Mouse (Mus musculus) hindbrain, postnatal 0 days (tissue): Measurements from ENCODE around the gene 4930568D16Rik. TPM values are rescaled to one million over a fixed set of nuclear protein-coding genes. Genes with fewer than 3 reads are reported as not detected.

Experiments used
- ATAC-seq: fragments of 200-750 bp; cut with Nextera tagmentation; 2 replicates; pipeline ENCODE4 v1.8.0; 2017; ENCODE audit warnings: mild to moderate bottlenecking, moderate TSS enrichment, moderate library complexity
- DNase-seq: peaks from one replicate; pipeline ENCODE4 v3.0.0-alpha.2; 2015; ENCODE audit warnings: low spot score
- H3K27ac ChIP-seq: fragments of 300-500 bp; sonication (generic); 2 replicates; pipeline ENCODE4 v1.5.1; 2014; ENCODE audit warnings: mild to moderate bottlenecking
- H3K27me3 ChIP-seq: fragments of 300-500 bp; sonication (generic); 2 replicates; pipeline ENCODE4 v1.6.1; 2014; ENCODE audit warnings: low read length, mixed read lengths; ENCODE audit not compliant: insufficient read depth
- H3K36me3 ChIP-seq: fragments of 300-500 bp; sonication (generic); 2 replicates; pipeline ENCODE4 v1.6.1; 2014; ENCODE audit warnings: low read length, mixed read lengths; ENCODE audit not compliant: insufficient read depth
- H3K4me1 ChIP-seq: fragments of 300-500 bp; sonication (generic); 2 replicates; pipeline ENCODE4 v1.6.1; 2014; ENCODE audit warnings: antibody characterized with exemption, low read length, mixed read lengths; ENCODE audit not compliant: insufficient read depth
- H3K4me2 ChIP-seq: fragments of 300-500 bp; sonication (generic); 2 replicates; pipeline ENCODE4 v1.6.1; 2014; ENCODE audit warnings: low read depth, mild to moderate bottlenecking, low read length, moderate library complexity, mixed read lengths
- H3K4me3 ChIP-seq: fragments of 300-500 bp; sonication (generic); 2 replicates; pipeline ENCODE4 v1.5.1; 2014; ENCODE audit warnings: low read length
- H3K9ac ChIP-seq: fragments of 300-500 bp; sonication (generic); replicated peaks from 2 replicates; pipeline ENCODE4 v1.6.1; 2014; ENCODE audit warnings: mild to moderate bottlenecking, low read length, moderate library complexity, mixed read lengths
- H3K9me3 ChIP-seq: fragments of 300-500 bp; sonication (generic); 2 replicates; pipeline ENCODE4 v1.6.1; 2016; ENCODE audit warnings: low read length, mixed read lengths
- CTCF ChIP-seq: IDR thresholded peaks from 2 replicates; pipeline ENCODE4 v1.5.1; 2016; ENCODE audit warnings: antibody characterized with exemption, control low read depth, low read depth
- WGBS: fragments of 180-500 bp; shearing (Covaris S2); extraction: QIAGEN DNeasy Blood & Tissue Kit; methylation state at CpG from one replicate; pipeline ENCODE4 v1.1.7; 2014; 5-methylcytosine and 5-hydroxymethylcytosine counted together
- polyA plus RNA-seq: library from polyadenylated mRNA; unstranded; fragments of >200 nt; fragmentation: Nextera tagmentation; extraction: Ambion mirVana; gene quantifications from 2 replicates; pipeline ENCODE4 v1.2.1, GENCODE M21; 2015
- total RNA-seq: library from RNA; depleted of rRNA; stranded (reverse); fragments of >200 nt; gene quantifications from 2 replicates; pipeline ENCODE4 v1.2.3, GENCODE M21; 2014

The 4930568D16Rik gene
- total and polyA plus RNA-seq, 2 experiments from 2014 or later: not detected

DNA sequence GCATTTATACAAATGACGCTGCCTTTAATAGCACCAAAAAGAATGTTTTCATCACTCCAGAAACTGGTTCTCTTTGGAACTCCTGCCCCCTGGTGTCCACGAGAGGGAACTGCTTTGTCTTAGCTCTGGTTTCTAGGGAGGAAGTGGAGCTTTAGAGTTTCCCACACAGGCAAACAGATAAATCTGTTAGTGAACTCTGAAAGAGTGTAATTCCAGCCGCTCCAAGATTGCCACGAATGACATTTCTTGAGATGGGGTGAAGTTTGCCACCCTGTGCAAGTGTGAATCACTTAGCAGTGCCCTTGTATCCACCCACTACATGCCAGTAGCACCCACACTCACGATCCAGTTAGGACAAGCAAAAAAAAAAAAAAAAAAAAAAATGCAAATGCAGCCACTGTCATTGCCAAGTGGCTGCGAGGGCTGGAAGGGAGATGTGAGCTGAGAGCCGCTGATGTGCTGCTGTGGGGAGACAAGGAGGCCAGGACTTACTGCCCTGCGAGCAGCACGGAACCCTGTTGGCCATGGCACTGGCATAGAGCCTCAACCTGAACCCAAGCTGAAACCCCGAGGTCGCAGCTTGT, 30.2 kb upstream of the 4930568D16Rik start:
- H3K4me1 ChIP-seq: no peaks in the 10 kb centered on the region
- H3K4me2 ChIP-seq: peak overlapping the region; percentile 18; the same call in 1 of the 2 replicates
- no peaks in the 10 kb centered on the region for H3K27me3 ChIP-seq
- H3K9ac ChIP-seq: no peak overlapping the region
- no peaks in the 10 kb centered on the region for H3K36me3 ChIP-seq
- ATAC-seq: peak; percentile 71
- 39% methylated on average over 11 of the region's 11 CpGs for WGBS
- TF ChIP-seq CTCF: peak; percentile 91
- no peak overlapping the region for H3K27ac ChIP-seq
- no peaks in the 10 kb centered on the region for H3K9me3 ChIP-seq
- peak; percentile 83 for DNase-seq
- H3K4me3 ChIP-seq: no peak overlapping the region

DNA sequence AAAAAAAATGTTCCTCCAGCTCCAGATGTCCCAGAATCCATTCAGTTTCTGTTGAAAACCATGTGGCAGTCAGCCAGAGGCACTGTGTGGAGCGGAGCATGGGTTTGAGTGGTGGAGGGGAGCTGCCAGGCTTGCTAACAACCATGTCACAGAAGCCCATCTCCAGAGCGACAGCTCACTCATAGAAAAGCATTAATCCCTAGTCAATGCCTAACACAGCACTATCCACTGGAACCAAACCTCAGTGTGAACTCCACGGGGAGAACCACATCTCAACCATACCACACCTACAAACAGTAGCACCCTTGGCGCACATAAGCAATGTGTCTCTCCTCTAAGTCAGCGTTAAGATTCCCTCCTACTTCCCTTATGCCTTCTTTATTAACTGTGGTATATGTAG, 29.6 kb upstream of the 4930568D16Rik start, which contains the start of gene 4930402F06Rik:
4930402F06Rik (minus strand) TSS at position 80 of the 400 bp plus-strand sequence.
- Histone ChIP-seq H3K9me3 (no peaks in the 10 kb centered on the region), H3K4me3 (no peak within 1 kb of the TSS), H3K36me3 (no peaks in the 10 kb centered on the region), H3K9ac (no peak within 1 kb of the TSS), H3K27me3 (no peaks in the 10 kb centered on the region), H3K4me1 (no peaks in the 10 kb centered on the region), H3K4me2 (peak within 1 kb of the TSS; percentile 18; the same call in 1 of the 2 replicates), H3K27ac (no peak within 1 kb of the TSS)
- ATAC-seq (peak; percentile 53; the same call in 1 of the 2 replicates), DNase-seq (peak; percentile 37)
- no peak for TF ChIP-seq CTCF
- 35% methylated on average over 5 of the region's 5 CpGs for WGBS

DNA sequence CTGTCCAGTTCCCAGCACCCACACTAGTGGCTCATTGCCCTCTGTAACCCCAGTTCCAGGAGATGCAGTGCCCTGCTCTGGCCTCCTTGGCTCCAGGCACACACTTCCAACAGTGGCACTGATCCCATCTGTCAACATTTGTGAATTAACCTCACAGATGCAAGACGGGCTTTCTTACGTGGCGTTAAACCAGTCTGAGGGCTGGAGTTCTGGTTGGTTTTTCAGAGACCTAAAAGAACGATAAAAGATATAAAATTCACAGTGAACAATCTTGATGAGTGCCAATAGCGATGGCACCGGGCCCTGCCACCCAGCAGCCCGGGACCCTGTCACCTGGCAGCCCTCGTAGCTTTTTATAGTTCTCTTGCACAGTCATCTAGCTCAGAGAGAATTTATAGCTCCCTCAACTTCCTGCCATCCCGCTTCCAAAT, 17.9 kb upstream of the 4930568D16Rik start:
- 67% methylated on average over 9 of the region's 9 CpGs for WGBS

DNA sequence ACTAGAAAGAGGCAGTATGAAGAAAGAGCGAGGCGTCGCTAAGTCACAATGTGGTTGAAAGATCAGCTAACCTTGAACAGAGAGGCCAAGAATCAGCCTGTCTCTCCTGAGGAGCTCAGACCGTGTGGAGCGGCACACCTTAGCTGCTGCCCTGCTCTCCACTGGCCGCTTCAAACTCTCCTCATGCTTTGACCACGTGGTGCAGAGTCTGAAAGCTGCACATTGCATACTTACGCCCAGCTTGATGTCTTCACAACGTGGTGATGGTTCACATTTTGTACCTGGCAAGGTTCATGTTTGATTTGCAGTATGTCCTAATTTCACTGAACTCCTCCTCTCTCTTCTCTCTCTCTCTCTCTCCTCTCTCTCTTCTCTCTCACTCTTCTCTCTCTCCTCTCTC, 11.8 kb upstream of the 4930568D16Rik start:
- ATAC-seq: no peak
- Histone ChIP-seq H3K27ac (no peak overlapping the region), H3K27me3 (no peaks in the 10 kb centered on the region), H3K4me2 (no peak overlapping the region), H3K4me1 (no peaks in the 10 kb centered on the region), H3K4me3 (no peak overlapping the region), H3K9ac (no peak overlapping the region), H3K36me3 (no peaks in the 10 kb centered on the region), H3K9me3 (no peaks in the 10 kb centered on the region)
- TF ChIP-seq CTCF: no peak
- DNase-seq: no peak
- 69% methylated on average over 9 of the region's 9 CpGs for WGBS

More for the DNA sequence above, 17.9 kb upstream of the 4930568D16Rik start:
- no peaks in the 10 kb centered on the region for H3K36me3 ChIP-seq
- H3K4me1 ChIP-seq: no peaks in the 10 kb centered on the region
- no peak overlapping the region for H3K27ac ChIP-seq
- no peaks in the 10 kb centered on the region for H3K27me3 ChIP-seq
- no peak overlapping the region for H3K9ac ChIP-seq
- no peak for ATAC-seq
- no peak for TF ChIP-seq CTCF
- no peak overlapping the region for H3K4me3 ChIP-seq
- DNase-seq: no peak
- H3K9me3 ChIP-seq: peaks cover 4% of the 10 kb centered on the region; the same call in 1 of the 2 replicates
- H3K4me2 ChIP-seq: no peak overlapping the region

DNA sequence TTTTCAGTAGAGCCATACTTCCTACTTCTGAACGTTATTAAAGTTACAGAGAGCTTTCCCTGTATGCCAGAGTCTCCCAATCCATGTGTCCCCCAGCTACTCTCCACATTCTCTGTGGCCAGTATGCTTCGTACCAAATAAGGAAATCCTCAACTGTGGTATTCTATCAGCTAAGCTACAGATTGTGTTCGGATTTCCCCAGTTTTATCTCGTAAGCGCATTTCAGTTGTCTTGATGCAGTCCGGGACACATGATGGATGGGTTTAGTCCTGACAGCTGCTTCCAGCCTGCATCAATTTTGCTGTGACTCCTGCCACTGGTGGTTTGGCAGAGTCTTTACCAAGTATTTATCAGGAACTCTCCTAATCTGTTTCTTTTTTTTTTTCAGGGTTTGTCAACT, 10.1 kb upstream of the 4930568D16Rik start:
- Histone ChIP-seq H3K9me3 (no peaks in the 10 kb centered on the region), H3K9ac (no peak overlapping the region), H3K36me3 (no peaks in the 10 kb centered on the region), H3K27ac (no peak overlapping the region), H3K4me3 (no peak overlapping the region), H3K27me3 (no peaks in the 10 kb centered on the region), H3K4me2 (no peak overlapping the region), H3K4me1 (no peaks in the 10 kb centered on the region)
- WGBS: 67% methylated on average over 6 of the region's 6 CpGs
- no peak for TF ChIP-seq CTCF
- DNase-seq (no peak), ATAC-seq (no peak)

DNA sequence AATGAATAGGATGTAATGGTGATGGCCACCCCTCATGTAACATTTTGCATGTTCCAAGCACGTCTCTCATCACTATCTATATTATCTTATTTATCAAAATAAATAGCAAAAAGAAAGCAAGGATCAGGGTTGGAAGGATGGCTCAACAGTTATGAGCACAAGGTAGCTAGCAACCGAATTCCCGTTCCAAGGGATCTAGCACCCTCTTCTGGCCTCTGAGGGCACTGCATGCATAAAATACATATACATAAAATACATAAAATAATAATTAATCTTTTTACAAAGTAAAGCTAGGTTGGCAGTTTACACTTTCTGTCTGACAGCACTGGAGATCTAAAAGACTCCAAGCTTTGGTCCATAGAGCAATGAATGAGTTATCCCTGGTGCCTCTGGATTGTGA, 5.5 kb upstream of the 4930568D16Rik start:
- Histone ChIP-seq H3K27me3 (no peaks in the 10 kb centered on the region), H3K9me3 (no peaks in the 10 kb centered on the region), H3K4me2 (no peak overlapping the region), H3K4me3 (no peak overlapping the region), H3K27ac (no peak overlapping the region), H3K9ac (no peak overlapping the region), H3K36me3 (no peaks in the 10 kb centered on the region), H3K4me1 (no peaks in the 10 kb centered on the region)
- TF ChIP-seq CTCF: peak; percentile 83
- 13% methylated on average over 3 of the region's 3 CpGs for WGBS
- DNase-seq: peak; percentile 69
- no peak for ATAC-seq

DNA sequence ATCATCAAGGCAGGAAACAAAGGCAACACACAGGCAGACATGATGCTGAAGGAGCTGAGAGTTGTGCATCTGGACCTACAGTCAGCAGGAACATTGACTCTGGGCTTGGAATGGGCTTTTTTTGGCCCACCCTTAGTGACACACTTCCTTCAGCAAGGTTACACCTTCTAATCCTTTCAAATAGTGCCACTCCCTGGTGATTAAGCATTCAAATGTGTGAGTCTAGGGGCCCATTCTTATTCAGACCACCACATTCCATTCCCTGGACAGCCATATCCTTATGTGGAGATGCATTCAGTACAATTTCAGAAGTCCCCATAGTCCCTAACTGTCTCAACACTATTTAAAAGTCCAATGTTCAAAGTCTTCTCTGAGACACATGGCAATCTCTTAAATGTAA, 3.2 kb upstream of the 4930568D16Rik start:
- no peak for TF ChIP-seq CTCF
- Histone ChIP-seq H3K4me3 (no peak overlapping the region), H3K27ac (no peak overlapping the region), H3K9ac (no peak overlapping the region), H3K4me1 (no peaks in the 10 kb centered on the region), H3K27me3 (no peaks in the 10 kb centered on the region), H3K9me3 (no peaks in the 10 kb centered on the region), H3K4me2 (no peak overlapping the region), H3K36me3 (no peaks in the 10 kb centered on the region)
- ATAC-seq (no peak), DNase-seq (no peak)
